Mouse (Mus musculus): Measurements from ENCODE around the gene Msh5. TPM values are rescaled to one million over a fixed set of nuclear protein-coding genes. Genes with fewer than 3 reads are reported as not detected.
"Not testable (repeated sequence)": the region's sequence is repeated elsewhere in the genome, so short reads cannot be mapped to it uniquely, and the experiment has no call there.

Gene Msh5
- polyA plus RNA-seq, 1 experiment from 2014 or later, result 1.4 TPM

DNA sequence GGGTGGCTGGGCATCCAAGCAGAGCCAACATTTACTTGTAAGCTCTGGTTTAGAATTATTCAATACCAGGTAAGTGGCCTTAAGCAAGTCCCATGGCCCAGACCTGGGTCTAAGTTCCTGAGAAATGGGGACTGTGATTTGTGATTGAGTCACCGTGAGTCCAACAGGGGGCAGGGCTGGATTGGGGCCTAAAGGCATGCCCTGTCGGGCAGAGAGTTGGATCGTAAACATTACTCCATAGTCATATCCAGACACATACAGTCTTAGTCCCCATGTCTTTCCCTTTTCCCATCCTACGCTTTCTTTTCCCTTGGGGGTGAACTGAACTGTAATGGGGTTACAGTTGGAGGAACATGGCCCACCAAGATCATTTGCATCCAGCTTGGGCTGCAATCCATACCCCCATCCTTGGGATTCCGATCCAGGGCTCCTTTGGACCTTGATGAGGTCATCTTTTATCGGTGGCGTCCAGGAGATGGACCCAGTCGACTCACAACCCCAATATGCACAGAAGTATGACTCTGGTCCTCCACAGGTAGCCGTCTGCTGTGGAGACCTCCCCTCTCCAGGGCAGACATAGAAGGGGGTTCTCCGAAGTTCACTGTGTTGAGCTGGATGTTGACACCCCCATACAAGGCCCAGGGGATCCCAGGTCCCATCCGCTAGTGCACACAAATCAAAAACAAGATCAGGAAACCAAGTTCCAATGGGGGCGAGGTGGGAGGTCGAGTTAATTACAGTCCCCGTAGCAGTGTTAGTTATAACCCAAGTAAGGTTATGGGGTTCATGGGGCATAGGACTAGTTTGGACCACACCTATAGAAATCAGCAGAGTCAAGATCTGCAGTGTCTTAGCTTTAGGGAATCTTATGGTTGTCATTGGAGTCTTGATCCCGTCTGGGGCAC lies 47.8 kb downstream of the Msh5 start:
- peak overlapping the region; percentile 96 for H3K4me2 ChIP-seq (replicated peaks; ENCODE audit: low read depth)
- no peak overlapping the region; the same call in 1 of the 2 replicates for H3K27ac ChIP-seq (ENCODE audit: low read depth, low read length)
- H3K4me3 ChIP-seq (ENCODE audit: low read depth, low read length), result peak overlapping the region; percentile 68; the same call in 1 of the 2 replicates
- 80% methylated on average over 15 of the region's 15 CpGs for WGBS
- no peak for ATAC-seq
- TF ChIP-seq CTCF (IDR thresholded peaks at IDR 0.05; ENCODE audit: low read depth), result peak; percentile 32; the same call in 1 of the 2 replicates
- H3K9ac ChIP-seq (ENCODE audit: low read depth, low read length), result 0 out of 2 replicates have a peak overlapping the region, but pooled peaks have one; percentile 22
- H3K4me1 ChIP-seq (replicated peaks; ENCODE audit: control insufficient read depth, insufficient read depth, low read length), result peaks cover 8% of the 10 kb centered on the region; the same call in 1 of the 2 replicates
- no peaks in the 10 kb centered on the region for H3K27me3 ChIP-seq (replicated peaks; ENCODE audit: control insufficient read depth, insufficient read depth, low read length)
- no peaks in the 10 kb centered on the region for H3K36me3 ChIP-seq (ENCODE audit: control insufficient read depth, insufficient read depth)
- no peaks in the 10 kb centered on the region for H3K9me3 ChIP-seq (ENCODE audit: control insufficient read depth)

DNA sequence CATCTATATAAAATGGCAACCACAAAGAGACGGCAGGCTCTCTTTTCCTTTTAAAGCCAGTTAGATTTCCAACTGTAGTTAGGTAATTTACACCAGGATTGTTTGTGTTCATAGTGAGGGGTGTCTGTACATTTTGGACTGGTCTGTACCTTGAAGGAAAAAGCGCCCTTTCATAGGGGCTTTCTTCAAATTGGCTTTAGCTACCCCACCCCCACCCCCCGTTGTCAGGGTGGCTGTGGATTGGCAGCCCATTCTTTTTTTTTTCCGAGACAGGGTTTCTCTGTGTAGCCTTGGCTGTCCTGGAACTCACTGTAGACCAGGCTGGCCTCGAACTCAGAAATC lies 49.4 kb downstream of the Msh5 start:
- H3K4me1 ChIP-seq (replicated peaks; ENCODE audit: control insufficient read depth, insufficient read depth, low read length), result peaks cover 8% of the 10 kb centered on the region; the same call in 1 of the 2 replicates
- no peak for TF ChIP-seq CTCF (IDR thresholded peaks at IDR 0.05; ENCODE audit: low read depth)
- H3K4me2 ChIP-seq (replicated peaks; ENCODE audit: low read depth), result peak overlapping the region; percentile 24; the same call in 1 of the 2 replicates
- no peak overlapping the region for H3K9ac ChIP-seq (ENCODE audit: low read depth, low read length)
- no peaks in the 10 kb centered on the region for H3K27me3 ChIP-seq (replicated peaks; ENCODE audit: control insufficient read depth, insufficient read depth, low read length)
- H3K9me3 ChIP-seq (ENCODE audit: control insufficient read depth), result no peaks in the 10 kb centered on the region
- no peak overlapping the region for H3K4me3 ChIP-seq (ENCODE audit: low read depth, low read length)
- H3K36me3 ChIP-seq (ENCODE audit: control insufficient read depth, insufficient read depth), result no peaks in the 10 kb centered on the region; the same call in 1 of the 2 replicates
- no peak for ATAC-seq
- H3K27ac ChIP-seq (ENCODE audit: low read depth, low read length), result no peak overlapping the region
- WGBS, result 81% methylated on average over 5 of the region's 5 CpGs

DNA sequence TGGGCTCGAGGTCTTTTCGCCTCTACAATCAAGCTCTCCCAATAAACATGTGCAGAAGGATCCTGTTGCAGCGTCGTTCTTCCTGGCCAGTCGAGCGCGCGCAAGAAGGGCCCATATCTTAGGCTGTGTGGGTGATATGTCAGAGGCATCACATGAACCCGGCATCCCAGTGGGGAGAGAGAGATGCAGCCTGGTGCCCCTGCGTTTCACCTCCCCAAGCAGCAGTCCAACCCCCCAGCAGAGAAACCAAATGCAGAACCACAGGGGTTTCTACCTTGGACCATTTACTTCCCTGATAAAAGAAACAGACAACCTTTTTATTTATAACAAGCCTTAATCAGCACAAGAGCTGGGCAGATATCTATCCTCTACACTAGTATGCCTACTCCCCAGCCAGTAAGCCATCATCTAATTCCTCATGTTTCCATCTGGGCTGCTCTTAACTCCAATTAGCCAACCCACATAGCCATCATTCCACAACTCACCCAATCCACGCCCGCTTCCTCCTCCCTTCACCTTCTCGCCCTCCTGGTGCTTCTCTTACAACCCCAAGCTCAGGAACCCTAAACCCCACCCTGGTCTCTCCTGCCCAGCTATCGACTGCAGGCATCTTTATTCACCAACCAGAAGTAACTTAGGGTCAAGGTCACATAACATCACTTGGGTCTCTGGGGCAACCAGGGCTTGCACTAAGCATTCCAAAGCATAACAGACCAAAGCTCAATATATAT lies 50.0 kb downstream of the Msh5 start:
- H3K4me3 ChIP-seq (ENCODE audit: low read depth, low read length), result no peak overlapping the region
- H3K4me1 ChIP-seq (replicated peaks; ENCODE audit: control insufficient read depth, insufficient read depth, low read length), result peaks cover 8% of the 10 kb centered on the region; the same call in 1 of the 2 replicates
- H3K36me3 ChIP-seq (ENCODE audit: control insufficient read depth, insufficient read depth), result no peaks in the 10 kb centered on the region; the same call in 1 of the 2 replicates
- no peak for ATAC-seq
- no peak overlapping the region for H3K27ac ChIP-seq (ENCODE audit: low read depth, low read length)
- TF ChIP-seq CTCF (IDR thresholded peaks at IDR 0.05; ENCODE audit: low read depth), result no peak
- peak overlapping the region; percentile 24; the same call in 1 of the 2 replicates for H3K4me2 ChIP-seq (replicated peaks; ENCODE audit: low read depth)
- 83% methylated on average over 12 of the region's 14 CpGs for WGBS
- no peaks in the 10 kb centered on the region for H3K27me3 ChIP-seq (replicated peaks; ENCODE audit: control insufficient read depth, insufficient read depth, low read length)
- no peak overlapping the region for H3K9ac ChIP-seq (ENCODE audit: low read depth, low read length)
- no peaks in the 10 kb centered on the region for H3K9me3 ChIP-seq (ENCODE audit: control insufficient read depth)

DNA sequence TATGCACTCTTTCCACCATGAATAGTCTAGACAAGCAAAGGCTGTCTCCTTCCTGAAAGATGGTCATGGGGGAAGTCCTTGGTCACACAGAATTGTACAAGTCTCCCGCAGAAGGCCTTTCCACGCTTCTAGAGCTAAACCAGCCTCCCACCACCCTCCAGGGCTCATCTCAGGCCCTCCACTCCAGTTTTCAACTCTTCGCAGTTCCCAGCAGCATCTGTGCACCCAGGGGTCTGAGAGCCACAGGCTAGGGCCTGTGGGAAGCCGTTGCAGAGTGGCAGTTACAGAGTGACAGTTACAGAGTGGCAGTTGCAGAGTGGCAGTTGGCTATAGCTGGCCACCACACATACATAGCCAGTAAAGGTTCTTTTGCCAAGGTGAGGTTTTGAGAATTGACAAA lies 50.6 kb downstream of the Msh5 start:
- not testable (repeated sequence) for H3K4me1 ChIP-seq (replicated peaks; ENCODE audit: control insufficient read depth, insufficient read depth, low read length); H3K9me3 ChIP-seq (ENCODE audit: control insufficient read depth); ATAC-seq; H3K9ac ChIP-seq (ENCODE audit: low read depth, low read length); H3K4me3 ChIP-seq (ENCODE audit: low read depth, low read length); H3K27ac ChIP-seq (ENCODE audit: low read depth, low read length); H3K36me3 ChIP-seq (ENCODE audit: control insufficient read depth, insufficient read depth); H3K27me3 ChIP-seq (replicated peaks; ENCODE audit: control insufficient read depth, insufficient read depth, low read length); H3K4me2 ChIP-seq (replicated peaks; ENCODE audit: low read depth)
- WGBS, result 95% methylated on average over 4 of the region's 4 CpGs

DNA sequence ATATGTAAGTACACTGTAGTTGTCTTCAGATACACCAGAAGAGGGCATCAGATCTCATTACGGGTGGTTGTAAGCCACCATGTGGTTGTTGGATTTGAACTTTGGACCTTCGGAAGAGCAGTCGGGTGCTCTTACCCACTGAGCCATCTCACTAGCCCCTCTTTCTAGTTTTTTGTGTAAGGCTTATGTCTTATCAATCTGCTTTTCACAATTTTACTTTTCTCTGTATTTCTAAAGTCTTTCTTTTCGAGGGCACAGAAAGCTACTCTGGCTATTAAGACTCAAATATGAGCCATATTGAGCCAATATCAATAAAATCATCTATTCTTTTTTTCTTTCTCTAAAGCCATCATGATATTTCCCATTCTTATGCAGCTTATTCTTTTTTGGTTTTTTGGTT lies 51.4 kb downstream of the Msh5 start:
- not testable (repeated sequence) for H3K9ac ChIP-seq (ENCODE audit: low read depth, low read length); H3K4me1 ChIP-seq (replicated peaks; ENCODE audit: control insufficient read depth, insufficient read depth, low read length); ATAC-seq; H3K27me3 ChIP-seq (replicated peaks; ENCODE audit: control insufficient read depth, insufficient read depth, low read length); H3K27ac ChIP-seq (ENCODE audit: low read depth, low read length); H3K4me2 ChIP-seq (replicated peaks; ENCODE audit: low read depth); H3K4me3 ChIP-seq (ENCODE audit: low read depth, low read length); H3K36me3 ChIP-seq (ENCODE audit: control insufficient read depth, insufficient read depth); H3K9me3 ChIP-seq (ENCODE audit: control insufficient read depth)
- 63% methylated on average over 4 of the region's 4 CpGs for WGBS
- TF ChIP-seq CTCF (IDR thresholded peaks at IDR 0.05; ENCODE audit: low read depth), result peak; percentile 26

DNA sequence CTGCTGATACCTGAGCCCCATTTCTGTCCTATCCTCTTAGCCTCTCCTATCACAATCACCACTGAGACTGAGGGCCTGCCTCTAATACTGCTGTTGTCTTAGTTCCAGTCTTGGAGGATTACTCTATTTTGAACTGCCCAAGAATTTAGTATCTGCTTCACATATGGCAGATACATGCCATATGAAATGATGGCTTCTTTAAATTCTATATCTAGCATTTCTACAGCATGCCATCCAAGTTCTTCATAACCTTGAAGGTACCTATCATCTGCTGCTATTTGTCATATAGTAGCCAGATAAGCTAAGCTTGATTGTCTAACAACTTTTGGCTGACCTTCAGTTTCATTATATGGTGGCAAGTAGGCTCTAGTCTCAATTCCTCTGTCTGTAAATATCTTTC lies 51.8 kb downstream of the Msh5 start:
- H3K27me3 ChIP-seq (replicated peaks; ENCODE audit: control insufficient read depth, insufficient read depth, low read length), result no peaks in the 10 kb centered on the region
- peaks cover 3% of the 10 kb centered on the region; the same call in 1 of the 2 replicates for H3K36me3 ChIP-seq (ENCODE audit: control insufficient read depth, insufficient read depth)
- H3K9ac ChIP-seq (ENCODE audit: low read depth, low read length), result no peak overlapping the region
- no peak overlapping the region for H3K27ac ChIP-seq (ENCODE audit: low read depth, low read length)
- no peak overlapping the region for H3K4me2 ChIP-seq (replicated peaks; ENCODE audit: low read depth)
- ATAC-seq, result no peak
- H3K4me3 ChIP-seq (ENCODE audit: low read depth, low read length), result no peak overlapping the region
- H3K4me1 ChIP-seq (replicated peaks; ENCODE audit: control insufficient read depth, insufficient read depth, low read length), result peaks cover 8% of the 10 kb centered on the region; the same call in 1 of the 2 replicates
- no peak for TF ChIP-seq CTCF (IDR thresholded peaks at IDR 0.05; ENCODE audit: low read depth)
- no peaks in the 10 kb centered on the region for H3K9me3 ChIP-seq (ENCODE audit: control insufficient read depth)
